Mouse (Mus musculus) kidney, adult 2 months (tissue): Measurements from ENCODE around the gene Htr2c. TPM values are rescaled to one million over a fixed set of nuclear protein-coding genes. Genes with fewer than 3 reads are reported as not detected.

ENCODE experiments used
- DNase-seq: peaks from one replicate; pipeline ENCODE4 v3.0.0; 2021
- H3K27ac ChIP-seq: fragments of 200-500 bp; 2 replicates; pipeline ENCODE4 v1.5.1; 2012; ENCODE audit warnings: low read depth, low read length, control low read depth, inconsistent platforms; ENCODE audit not compliant: insufficient read depth
- H3K27me3 ChIP-seq: fragments of 200-500 bp; replicated peaks from 2 replicates; pipeline ENCODE4 v1.6.1; 2012; ENCODE audit warnings: mild to moderate bottlenecking, moderate library complexity, low read length, inconsistent platforms; ENCODE audit not compliant: control insufficient read depth, insufficient read depth
- H3K36me3 ChIP-seq: fragments of 200-500 bp; 2 replicates; pipeline ENCODE4 v1.6.1; 2012; ENCODE audit warnings: mild to moderate bottlenecking, moderate library complexity, low read length, inconsistent platforms; ENCODE audit not compliant: control insufficient read depth, insufficient read depth
- H3K4me1 ChIP-seq: fragments of 200-500 bp; 2 replicates; pipeline ENCODE4 v1.6.1; 2011; ENCODE audit warnings: low read length; ENCODE audit not compliant: control insufficient read depth, insufficient read depth
- H3K4me3 ChIP-seq: fragments of 200-500 bp; 2 replicates; pipeline ENCODE4 v1.5.1; 2011; ENCODE audit warnings: mild to moderate bottlenecking, low read depth, low read length, control low read depth; ENCODE audit not compliant: insufficient read depth
- CTCF ChIP-seq: fragments of 200-500 bp; conservative IDR thresholded peaks from 2 replicates; pipeline ENCODE4 v1.5.1; 2011; ENCODE audit warnings: low read depth, mild to moderate bottlenecking, control low read depth, low read length, moderate library complexity, mixed read lengths; ENCODE audit not compliant: insufficient read depth, insufficient read length
- POLR2A ChIP-seq: fragments of 200-500 bp; IDR thresholded peaks from one replicate; pipeline ENCODE4 v1.6.1; 2011; ENCODE audit warnings: low read depth, low read length, control low read depth
- WGBS: fragments of 180-500 bp; shearing (Covaris S2); methylation state at CpG from one replicate; pipeline ENCODE4 v1.1.7; 2018; 5-methylcytosine and 5-hydroxymethylcytosine counted together
- polyA plus RNA-seq: library from polyadenylated mRNA; depleted of rRNA; stranded (reverse); fragments of >200 nt; gene quantifications from 2 replicates; pipeline ENCODE4 v1.2.3, GENCODE M21; 2012

The Htr2c gene
- polyA plus RNA-seq, 1 experiment, result not detected

- Histone ChIP-seq H3K4me3 (no peak overlapping the region), H3K27ac (no peak overlapping the region), H3K36me3 (no peaks in the 10 kb centered on the region), H3K4me1 (no peaks in the 10 kb centered on the region), H3K27me3 (no peaks in the 10 kb centered on the region)
- WGBS, result 65% methylated on average over 2 of the region's 2 CpGs
- TF ChIP-seq POLR2A (no peak), CTCF (no peak)
- DNase-seq, result no peak
These were observed 276.7 kb downstream of the Htr2c start for GRCm38 (mm10) chrX:147238806-147239542.
